Comparison of ENCODE assay signal across 8 mouse cellular contexts in the genomic region with DNA sequence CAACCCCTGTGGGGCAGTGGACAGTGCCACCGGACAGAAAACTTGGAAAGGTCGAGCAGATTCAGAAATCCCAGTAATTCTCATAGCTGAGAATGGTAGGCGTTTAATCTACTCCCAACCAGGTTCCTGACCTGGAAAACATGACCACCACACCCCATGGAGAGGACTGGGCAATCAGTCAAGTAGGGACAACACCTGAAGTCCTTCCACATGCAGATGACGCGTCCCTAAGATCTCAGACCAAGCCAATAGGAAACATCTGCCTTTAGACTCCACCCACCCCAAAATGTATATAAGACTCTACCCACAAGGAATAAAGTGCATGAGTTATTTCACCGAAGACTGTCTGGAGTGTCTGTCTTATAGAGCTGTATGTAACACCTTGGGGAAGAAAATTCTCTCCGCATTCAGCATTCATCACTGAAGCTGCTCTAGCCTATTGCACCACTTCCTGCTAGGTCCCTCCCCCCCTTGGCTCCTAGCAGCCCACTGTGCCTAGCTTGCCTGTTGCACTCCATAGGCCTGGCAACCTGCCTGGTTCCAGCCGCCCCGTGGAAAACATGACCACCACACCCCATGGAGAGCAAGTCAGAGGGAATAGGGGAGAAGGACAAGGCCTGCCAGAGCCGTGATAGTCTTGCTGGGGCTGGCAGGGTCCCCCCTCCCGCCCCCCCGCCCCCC. TPM values are rescaled to one million over a fixed set of nuclear protein-coding genes. Genes with fewer than 3 reads are reported as not detected.
DNase-seq lines count a peak whose midpoint lies in the region; ATAC-seq and TF ChIP-seq lines count a peak whose summit lies in the region.
"Had no signal": no experiment of that assay in that cellular context is flagged by ENCODE, and none has a peak within 500 bp of the region (broad histone marks: within the 10 kb centered on the region; RNA-seq: fewer than 3 reads in every experiment).

No protein-coding gene starts in this region.

- WGBS in kidney, adult 2 months = 45% methylated on average over 11 of the region's 12 CpGs
- 50% methylated on average over 10 of the region's 12 CpGs for WGBS in liver, embryonic 11.5 days

- H3K27ac ChIP-seq in kidney, adult 2 months (ENCODE audit: insufficient read depth, low read depth, low read length) = no peak overlapping the region
- H3K27ac ChIP-seq in liver, embryonic 11.5 days (ENCODE audit: low read depth, low read length) = no peak overlapping the region
- H3K27ac ChIP-seq: limb, embryonic 12.5 days had no signal

- no peak for TF ChIP-seq POLR2A in kidney, adult 2 months (IDR thresholded peaks at IDR 0.05; ENCODE audit: low read depth, low read length)

- H3K36me3 ChIP-seq in C2C12 (ENCODE audit: control insufficient read depth, insufficient read depth) = no peaks in the 10 kb centered on the region
- H3K36me3 ChIP-seq in kidney, adult 2 months (ENCODE audit: control insufficient read depth, insufficient read depth, low read length) = no peaks in the 10 kb centered on the region
- no peaks in the 10 kb centered on the region for H3K36me3 ChIP-seq in liver, embryonic 11.5 days (ENCODE audit: control insufficient read depth, insufficient read depth, low read length)
- H3K36me3 ChIP-seq: limb, embryonic 12.5 days had no signal

- no peaks in the 10 kb centered on the region for H3K27me3 ChIP-seq in C2C12 (ENCODE audit: control insufficient read depth, insufficient read depth, insufficient read length)
- no peaks in the 10 kb centered on the region for H3K27me3 ChIP-seq in kidney, adult 2 months (replicated peaks; ENCODE audit: control insufficient read depth, insufficient read depth, low read length)
- no peaks in the 10 kb centered on the region for H3K27me3 ChIP-seq in liver, embryonic 11.5 days (replicated peaks; ENCODE audit: control insufficient read depth, insufficient read depth, low read length)
- H3K27me3 ChIP-seq: limb, embryonic 12.5 days had no signal

- H3K4me3 ChIP-seq in C2C12 (ENCODE audit: insufficient read depth, poor library complexity, severe bottlenecking) = no peak overlapping the region
- no peak overlapping the region for H3K4me3 ChIP-seq in kidney, adult 2 months (ENCODE audit: insufficient read depth, low read depth, low read length)
- no peak overlapping the region; the same call in 1 of the 2 replicates for H3K4me3 ChIP-seq in liver, embryonic 11.5 days (ENCODE audit: low read depth, low read length)
- H3K4me3 ChIP-seq: limb, embryonic 12.5 days had no signal

- no peaks in the 10 kb centered on the region for H3K79me3 ChIP-seq in C2C12 (ENCODE audit: low read depth)

- peak; percentile 45 for DNase-seq in MN1 (ENCODE audit: low spot score)
- DNase-seq in kidney, adult 2 months = peak; percentile 90
- no peak for DNase-seq in liver, embryonic 11.5 days (ENCODE audit: low spot score)
- DNase-seq in ovary, postnatal 36 days (ENCODE audit: low spot score) = peak; percentile 79
- DNase-seq in urinary bladder, postnatal 4 days (ENCODE audit: low spot score in 2 of 2) = peak; percentile 63 to 85

- no peak for TF ChIP-seq CTCF in C2C12 (IDR thresholded peaks at IDR 0.05; ENCODE audit: control insufficient read depth, insufficient read depth, insufficient read length)
- TF ChIP-seq CTCF in kidney, adult 2 months (conservative IDR thresholded peaks at IDR 0.05; ENCODE audit: insufficient read depth, insufficient read length, low read depth, low read length) = no peak

- peak; percentile 84 for ATAC-seq in granulocyte monocyte progenitor cell, adult 5-6 weeks (replicated peaks; ENCODE audit: poor library complexity, severe bottlenecking)
- peak; percentile 38; the same call in 1 of the 2 replicates for ATAC-seq in liver, embryonic 11.5 days (replicated peaks; ENCODE audit: low FRiP score)

- H3ac ChIP-seq in C2C12 (ENCODE audit: control insufficient read depth, insufficient read length, low read depth) = no peak overlapping the region

- H3K9ac ChIP-seq in liver, embryonic 11.5 days (ENCODE audit: low read depth, low read length) = no peak overlapping the region
- H3K9ac ChIP-seq: limb, embryonic 12.5 days had no signal

- no peaks in the 10 kb centered on the region for H3K79me2 ChIP-seq in C2C12 (ENCODE audit: control insufficient read depth, insufficient read depth)

- H3K4me2 ChIP-seq in liver, embryonic 11.5 days = peak overlapping the region; percentile 50
- H3K4me2 ChIP-seq: limb, embryonic 12.5 days had no signal

- peaks cover 4% of the 10 kb centered on the region; the same call in 1 of the 2 replicates for H3K4me1 ChIP-seq in kidney, adult 2 months (ENCODE audit: control insufficient read depth, insufficient read depth, low read length)
- H3K4me1 ChIP-seq in liver, embryonic 11.5 days (replicated peaks; ENCODE audit: control insufficient read depth, insufficient read depth, low read length) = no peaks in the 10 kb centered on the region
- H3K4me1 ChIP-seq: limb, embryonic 12.5 days had no signal

- no peaks in the 10 kb centered on the region for H3K9me3 ChIP-seq in liver, embryonic 11.5 days (ENCODE audit: control insufficient read depth, low read length)
- H3K9me3 ChIP-seq: limb, embryonic 12.5 days had no signal

TF ChIP-seq in C2C12, 6 proteins besides CTCF, POLR2A, EP300 and RAD21:
- TF ChIP-seq USF1 (IDR thresholded peaks at IDR 0.05; ENCODE audit: low read depth) = no peak
- TF ChIP-seq MYOD1 (IDR thresholded peaks at IDR 0.05; ENCODE audit: control insufficient read depth, insufficient read length, low read depth) = no peak
- no peak for TF ChIP-seq MAX (IDR thresholded peaks at IDR 0.05)
- TF ChIP-seq CEBPB (IDR thresholded peaks at IDR 0.05; ENCODE audit: low read depth) = peak; percentile 56
- no peak for TF ChIP-seq MYOG (IDR thresholded peaks at IDR 0.05; ENCODE audit: control insufficient read depth, extremely low read depth, insufficient read length)
TF ChIP-seq in C2C12: peak in this region for 1.

RNA-seq across cellular contexts. Expression of gene Igsf23, which starts 10.9 kb away (rescaled TPM):
- 0.06 TPM for polyA plus RNA-seq in C2C12 (2012; fragmentation: generic; extraction: Trizol)
- 3.4 TPM in 1 of 2 replicates, not detected in the other for total RNA-seq in granulocyte monocyte progenitor cell, adult 5-6 weeks (2014; fragmentation: Nextera tagmentation)
- total RNA-seq in granulocyte monocyte progenitor cell, adult 5-6 weeks (2017) = not detected in 2 replicates
- polyA plus RNA-seq in kidney, adult 2 months (2012; rRNA removed) = 0.14 and 0.31 TPM in 2 replicates
- 0.59 and 0.73 TPM in 2 replicates for polyA plus RNA-seq in liver, embryonic 11.5 days (2014; fragmentation: Nextera tagmentation; extraction: Ambion mirVana)

RNA-seq across cellular contexts. Expression of gene Pvr, which starts 18.7 kb away (rescaled TPM):
- 16.5 TPM for polyA plus RNA-seq in C2C12 (2012; fragmentation: generic; extraction: Trizol)
- 10.7 and 32.3 TPM in 2 replicates for total RNA-seq in granulocyte monocyte progenitor cell, adult 5-6 weeks (2014; fragmentation: Nextera tagmentation)
- total RNA-seq in granulocyte monocyte progenitor cell, adult 5-6 weeks (2017) = 10.9 and 11.3 TPM in 2 replicates
- polyA plus RNA-seq in kidney, adult 2 months (2012; rRNA removed) = 10.9 and 12.3 TPM in 2 replicates
- 5.1 and 6.1 TPM in 2 replicates for polyA plus RNA-seq in liver, embryonic 11.5 days (2014; fragmentation: Nextera tagmentation; extraction: Ambion mirVana)

RNA-seq across cellular contexts. Expression of gene Ceacam20, which starts 25.5 kb away (rescaled TPM):
- not detected for polyA plus RNA-seq in C2C12 (2012; fragmentation: generic; extraction: Trizol)
- total RNA-seq in granulocyte monocyte progenitor cell, adult 5-6 weeks (2014; fragmentation: Nextera tagmentation) = not detected in 2 replicates
- total RNA-seq in granulocyte monocyte progenitor cell, adult 5-6 weeks (2017) = not detected in 2 replicates
- 0.03 TPM in 1 of 2 replicates, not detected in the other for polyA plus RNA-seq in kidney, adult 2 months (2012; rRNA removed)
- not detected in 2 replicates for polyA plus RNA-seq in liver, embryonic 11.5 days (2014; fragmentation: Nextera tagmentation; extraction: Ambion mirVana)
- polyA plus RNA-seq: limb, embryonic 12.5 days had no signal

RNA-seq across cellular contexts. Expression of gene Nlrp9b, which starts 51.6 kb away (rescaled TPM):
- polyA plus RNA-seq in C2C12 (2012; fragmentation: generic; extraction: Trizol) = not detected
- total RNA-seq in granulocyte monocyte progenitor cell, adult 5-6 weeks (2014; fragmentation: Nextera tagmentation) = not detected in 2 replicates
- not detected in 2 replicates for total RNA-seq in granulocyte monocyte progenitor cell, adult 5-6 weeks (2017)
- polyA plus RNA-seq in kidney, adult 2 months (2012; rRNA removed) = not detected in 2 replicates
- polyA plus RNA-seq in liver, embryonic 11.5 days (2014; fragmentation: Nextera tagmentation; extraction: Ambion mirVana) = not detected in 2 replicates
- polyA plus RNA-seq: limb, embryonic 12.5 days had no signal

RNA-seq across cellular contexts. Expression of gene Ceacam19, which starts 51.9 kb away (rescaled TPM):
- polyA plus RNA-seq in C2C12 (2012; fragmentation: generic; extraction: Trizol) = not detected
- total RNA-seq in granulocyte monocyte progenitor cell, adult 5-6 weeks (2014; fragmentation: Nextera tagmentation) = not detected in 2 replicates
- total RNA-seq in granulocyte monocyte progenitor cell, adult 5-6 weeks (2017) = not detected in 2 replicates
- polyA plus RNA-seq in kidney, adult 2 months (2012; rRNA removed) = 0.11 and 0.25 TPM in 2 replicates
- not detected in 2 replicates for polyA plus RNA-seq in liver, embryonic 11.5 days (2014; fragmentation: Nextera tagmentation; extraction: Ambion mirVana)
- polyA plus RNA-seq: limb, embryonic 12.5 days had no signal
